Mouse (Mus musculus) E14TG2a.4 (cell line): Measurements from ENCODE around the gene Kctd4.
A peak's percentile ranks its signal among the peaks of the same experiment; 100 is the strongest.

ENCODE experiments used
- CTCF ChIP-seq: conservative IDR thresholded peaks from 2 replicates; pipeline ENCODE4 v1.5.1; 2014; ENCODE audit warnings: low read length
- POU5F1 ChIP-seq: IDR thresholded peaks from 2 replicates; pipeline ENCODE4 v1.6.1; 2014; ENCODE audit warnings: low read length, borderline replicate concordance

DNA sequence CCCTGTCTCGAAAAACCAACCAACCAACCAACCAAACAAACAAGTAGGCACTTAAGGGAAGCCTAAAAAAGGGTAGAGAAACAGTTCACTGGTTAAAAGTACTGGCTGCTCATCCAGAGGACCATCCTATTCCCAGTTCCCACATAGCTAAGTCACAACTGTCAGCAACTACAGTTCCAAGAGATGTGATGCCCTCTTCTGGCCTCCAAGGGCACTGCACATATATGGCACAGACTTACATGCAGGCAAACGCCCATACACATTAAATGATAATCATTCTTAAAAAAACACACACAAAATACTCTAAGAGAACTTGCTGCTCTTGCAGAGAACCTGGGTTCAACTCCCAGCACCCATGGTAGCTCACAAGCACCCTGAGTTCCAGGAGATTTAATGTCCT, 20.4 kb upstream of the Kctd4 start:
- TF ChIP-seq CTCF (peak; percentile 69), POU5F1 (no peak)
